Mouse (Mus musculus) v-Abl transformed pro-B cells (cell line): ENCODE results near the gene Gm20388.
"Not testable (repeated sequence)": the region's sequence is repeated elsewhere in the genome, so short reads cannot be mapped to it uniquely, and the experiment has no call there.

ENCODE experiments used
- in situ Hi-C, 2 experiments: fragments of 400-800 bp; cut with MboI; formaldehyde crosslinking; loops; one replicate each; pipeline ENCODE4 v1.15.1; 2025; ENCODE audit not compliant: unreplicated experiment in 2 of 2

Gene Gm20388

DNA sequence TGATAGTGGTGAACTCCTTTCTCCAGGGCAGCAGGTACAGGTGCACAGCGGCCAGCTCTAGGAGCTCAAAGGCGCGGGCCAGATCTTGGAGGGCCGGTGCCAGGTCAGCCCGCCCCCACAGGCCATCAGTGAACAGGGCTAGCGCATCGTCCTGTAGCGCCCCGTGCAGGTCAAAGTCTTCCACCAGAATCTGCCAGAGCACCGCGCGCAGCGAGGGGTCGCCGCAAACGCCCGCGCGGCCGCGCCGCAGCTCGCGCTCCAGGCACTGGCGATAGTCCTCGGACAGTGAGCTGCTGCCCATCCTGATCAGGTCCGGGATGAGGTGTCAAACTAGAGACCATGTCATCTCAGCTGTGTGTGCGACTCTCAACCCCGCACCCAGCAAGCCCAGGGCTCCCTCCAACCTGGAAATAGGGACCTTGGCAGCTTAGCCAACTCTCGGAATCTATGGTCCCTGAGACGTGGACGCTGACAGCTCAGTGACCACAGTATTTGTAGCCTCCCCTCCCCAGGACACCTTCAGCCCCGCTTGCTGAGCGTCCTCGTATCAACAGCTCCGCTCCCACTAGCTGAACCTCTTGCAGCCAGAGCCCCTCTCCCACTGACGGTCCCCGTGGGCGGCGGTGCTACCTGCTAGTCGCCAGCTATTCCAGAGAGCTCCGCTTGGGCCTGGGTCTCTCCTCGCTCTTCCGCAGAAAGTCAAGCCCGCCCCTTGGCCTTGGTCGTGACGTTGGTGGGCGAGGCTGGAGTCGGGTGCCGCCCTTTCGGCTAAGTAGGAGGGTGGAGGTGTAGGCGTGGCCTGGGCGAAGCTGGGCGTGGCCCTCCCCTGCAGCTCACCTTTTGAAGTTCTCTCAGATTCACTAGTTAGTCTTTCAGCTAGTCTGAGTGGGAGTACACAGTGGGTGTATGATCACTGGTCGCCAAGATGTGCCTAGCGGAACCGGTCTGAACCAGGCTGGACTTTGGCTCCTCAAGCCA is 3325.2 kb downstream of the Gm20388 start, which contains the start of gene Spata2l:
Spata2l (minus strand) TSS at position 714 of the 978 bp plus-strand sequence.
- in situ Hi-C loops: no loop called here

DNA sequence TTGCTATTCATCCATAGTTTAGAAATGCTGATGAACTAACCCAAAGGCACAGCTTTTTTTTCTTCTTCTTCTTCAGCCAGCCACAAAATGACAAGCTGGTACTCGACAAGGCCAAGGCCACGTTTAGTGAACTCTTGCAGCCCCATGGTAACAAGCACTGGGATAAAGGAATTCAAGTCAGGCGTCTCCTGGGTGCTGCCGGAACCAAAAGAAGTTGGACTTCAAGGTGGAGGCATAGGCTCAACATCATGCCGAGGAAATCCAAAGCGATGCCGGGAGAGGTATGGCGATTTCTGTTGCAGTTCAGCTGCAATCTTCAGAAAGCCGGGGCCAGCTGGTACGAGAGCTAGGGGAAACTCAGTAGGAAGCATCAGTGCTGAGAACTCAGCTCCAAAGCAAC is 3328.8 kb downstream of the Gm20388 start:
- in situ Hi-C loops: no loop called here

DNA sequence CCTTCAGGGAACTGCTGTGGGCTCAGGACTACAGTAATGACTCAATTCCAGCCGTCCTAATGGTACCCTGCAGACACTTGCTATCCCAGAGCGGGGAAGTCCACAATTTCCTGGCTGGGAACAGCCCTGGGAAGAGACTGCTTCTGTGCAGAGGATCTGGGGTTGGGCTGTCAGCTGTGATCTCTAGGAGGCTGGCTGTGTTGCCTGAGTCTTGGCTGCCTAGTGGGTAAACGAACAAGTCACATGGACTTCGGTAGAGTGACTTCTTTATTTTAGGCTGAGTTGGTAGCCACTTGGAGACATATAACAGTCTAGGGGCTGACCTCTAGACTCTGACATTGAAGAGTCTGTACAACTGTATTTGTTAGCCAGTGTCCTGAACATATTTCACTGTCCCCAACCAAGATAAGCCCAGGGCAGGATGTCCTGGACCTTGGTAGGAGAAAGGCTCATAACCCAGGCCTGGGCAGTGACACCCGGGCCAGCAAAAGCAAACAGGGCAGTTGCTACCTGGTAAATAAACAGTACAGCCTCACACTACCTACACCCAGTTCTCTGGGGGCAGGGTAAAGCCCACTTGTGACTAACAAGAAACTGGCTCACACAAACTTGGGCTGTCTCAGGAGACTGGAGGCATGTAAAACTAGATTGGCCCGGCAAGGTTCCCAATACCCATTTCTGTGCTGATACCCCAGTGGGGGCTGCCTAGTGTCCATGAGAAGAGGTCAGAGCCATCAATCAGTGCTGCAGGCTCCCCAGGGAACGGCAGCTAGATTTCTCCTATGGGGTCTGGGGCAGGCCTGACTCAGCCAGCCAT is 3331.7 kb downstream of the Gm20388 start:
- in situ Hi-C loops: no loop called here

DNA sequence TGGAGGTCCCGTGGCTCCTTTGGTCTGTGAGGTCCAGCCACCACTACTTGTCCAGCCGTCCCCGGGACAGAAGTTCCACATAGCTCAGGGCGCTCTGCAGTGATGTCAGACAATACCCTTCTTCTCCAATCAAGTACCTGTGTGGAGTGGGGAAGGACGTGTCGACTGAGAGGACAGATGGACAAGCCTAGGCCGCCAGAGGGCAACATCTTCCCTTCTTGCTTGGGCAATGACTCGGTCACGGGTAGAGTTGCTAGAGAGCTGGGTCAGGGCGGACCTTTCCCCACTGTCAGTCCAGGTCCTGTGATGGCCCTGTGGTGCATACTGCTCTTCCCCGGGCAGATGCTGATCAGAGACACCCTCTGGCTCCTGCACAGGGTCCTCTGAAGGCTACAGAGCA is 3332.4 kb downstream of the Gm20388 start:
- in situ Hi-C loops: no loop called here

DNA sequence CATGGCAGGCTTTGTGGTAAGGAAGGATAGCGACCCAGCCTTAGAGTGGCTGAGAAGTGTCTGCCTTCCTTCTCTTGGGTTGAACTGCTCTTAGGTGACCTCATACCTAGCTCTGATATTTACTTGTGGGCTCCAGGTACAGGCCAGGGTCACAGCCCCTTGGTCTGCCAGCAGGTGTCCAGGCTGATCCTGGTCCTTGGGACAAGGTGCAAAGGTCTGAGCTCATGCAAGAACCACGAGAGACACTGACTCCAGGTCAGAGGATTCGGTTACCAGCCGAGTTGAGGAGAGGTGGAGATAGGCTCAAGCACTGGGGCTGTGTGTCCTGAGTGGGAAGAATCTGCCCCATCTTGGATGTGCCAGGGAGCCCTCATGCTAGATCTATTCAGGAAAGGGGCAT is 3333.7 kb downstream of the Gm20388 start:
- in situ Hi-C loops: no loop called here

DNA sequence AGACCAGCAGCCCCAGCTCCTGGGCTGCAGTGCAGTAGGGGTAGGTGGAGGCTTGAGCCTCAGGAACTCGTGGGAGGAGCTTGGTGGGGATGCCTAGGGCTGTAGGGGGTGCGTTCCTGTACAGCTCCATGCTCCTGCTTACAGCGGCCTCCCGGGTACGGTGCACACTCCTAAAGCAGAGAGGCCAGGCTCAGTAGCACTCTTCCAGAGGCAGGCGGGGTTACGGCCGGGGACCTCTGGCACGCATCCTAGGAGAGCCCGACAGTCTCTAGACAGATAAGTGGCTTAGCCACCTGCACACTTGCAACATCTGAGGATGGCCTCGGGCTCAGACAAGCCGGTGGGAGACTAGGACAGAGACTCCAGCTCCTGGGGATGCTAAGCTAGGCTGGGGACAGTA is 3334.9 kb downstream of the Gm20388 start:
- in situ Hi-C loops: no loop called here

DNA sequence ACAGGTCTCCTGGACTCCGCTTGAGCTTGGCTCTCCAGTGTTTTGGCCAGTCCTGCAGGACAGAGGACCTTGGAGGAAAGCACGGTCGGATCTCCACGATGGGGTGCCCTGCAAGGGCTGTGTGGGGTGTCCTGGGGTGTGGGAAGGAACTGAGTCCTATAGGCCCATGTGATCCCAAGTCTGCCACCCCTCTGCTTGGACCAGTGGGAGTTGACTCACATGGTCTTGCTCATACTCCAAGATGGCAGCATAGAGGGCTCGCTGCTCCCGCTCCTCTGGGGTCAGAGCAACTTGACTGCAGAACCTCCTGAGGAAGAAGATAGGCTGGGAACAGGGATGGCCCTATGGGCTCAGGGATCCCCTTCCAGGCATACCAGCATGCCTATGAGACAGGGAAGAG is 3337.1 kb downstream of the Gm20388 start:
- in situ Hi-C loops: no loop called here

DNA sequence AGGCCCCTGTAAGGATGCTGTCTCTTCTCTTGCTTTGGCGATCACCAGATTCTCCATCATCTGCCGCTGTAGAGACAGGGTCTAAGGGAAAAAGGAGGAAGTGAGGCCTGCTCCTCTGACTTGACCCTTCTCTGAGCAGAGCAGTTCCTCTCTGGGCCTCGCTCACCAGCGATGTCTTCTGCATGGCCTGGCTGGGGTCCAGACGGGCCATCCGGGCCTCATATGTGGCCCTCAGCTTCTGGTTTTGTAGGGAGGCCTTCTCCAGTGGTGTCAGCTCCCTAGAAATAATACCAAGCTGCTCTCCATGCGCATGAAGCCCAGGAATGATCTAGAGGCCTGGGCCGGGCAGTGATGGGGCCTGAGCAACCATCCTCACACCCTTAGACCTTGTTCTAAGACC is 3338.0 kb downstream of the Gm20388 start:
- in situ Hi-C loops: no loop called here

DNA sequence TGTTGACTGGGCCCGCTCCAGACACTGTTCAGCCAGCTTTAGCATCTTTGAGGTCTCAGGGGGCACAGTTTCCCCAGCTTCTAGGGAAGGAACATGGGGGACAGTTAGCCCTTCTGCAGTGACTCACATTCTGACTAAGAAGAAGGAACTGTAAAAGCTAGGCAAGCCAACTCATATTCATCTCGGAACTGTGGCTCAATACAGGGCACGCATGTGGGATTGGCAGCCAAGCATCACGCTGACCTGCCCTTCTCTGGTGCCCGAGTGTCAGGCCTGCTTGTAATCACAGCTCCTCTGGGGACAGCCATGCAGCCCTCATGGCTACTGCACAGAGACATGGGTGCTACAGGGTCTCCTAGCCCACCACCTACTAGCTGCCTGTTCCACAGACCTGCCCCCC is 3340.3 kb downstream of the Gm20388 start:
- in situ Hi-C loops: no loop called here

DNA sequence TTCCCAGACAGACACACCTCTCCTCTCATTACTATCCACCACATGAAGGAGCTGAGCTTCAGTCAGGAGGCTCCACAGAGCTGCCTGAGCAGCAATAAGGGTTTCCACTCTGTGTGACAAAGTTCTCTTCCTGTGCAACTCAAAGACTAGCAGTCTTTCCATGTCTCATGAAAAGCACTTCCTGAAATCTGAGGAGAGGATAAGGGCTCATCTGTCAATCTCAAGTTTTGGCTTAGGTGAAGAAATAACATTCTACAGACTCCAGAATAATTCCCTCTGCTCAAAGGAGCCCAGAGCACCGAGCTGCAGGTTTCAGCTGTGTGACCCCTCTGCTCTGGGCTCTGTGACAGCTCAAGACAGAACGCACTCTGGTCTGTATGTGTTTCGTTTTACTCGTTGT is 3342.3 kb downstream of the Gm20388 start:
- in situ Hi-C loops: no loop called here

DNA sequence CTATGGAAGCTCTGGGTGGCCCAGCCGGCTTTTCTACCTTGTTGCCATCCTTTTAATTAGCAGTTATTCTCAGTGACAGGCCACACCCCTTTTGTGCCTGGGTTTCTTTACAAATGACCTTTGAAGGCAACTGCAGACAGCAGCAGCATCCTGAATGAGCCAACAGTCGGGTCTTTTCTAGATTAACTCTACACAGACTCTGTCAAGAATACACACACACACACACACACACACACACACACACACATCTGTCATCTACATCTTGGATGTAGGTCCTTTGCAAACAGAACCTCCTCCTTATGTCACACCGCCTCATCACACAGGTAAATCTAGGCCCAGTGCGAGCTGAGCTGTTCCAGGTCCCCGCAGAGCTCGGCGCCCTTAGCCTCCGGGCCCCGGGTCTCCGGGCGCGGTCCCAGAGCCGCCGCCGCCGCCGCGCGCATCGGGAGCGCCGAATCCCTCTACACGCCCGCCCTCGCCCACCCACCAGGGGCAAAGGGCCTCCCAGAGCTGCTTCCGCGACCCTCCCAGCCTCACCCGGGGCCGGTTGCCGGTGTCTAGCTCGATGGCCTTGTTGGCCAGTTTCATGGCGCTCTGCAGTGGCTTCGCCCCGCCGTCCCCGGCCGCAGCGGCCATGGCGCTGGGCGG is 3342.9 kb downstream of the Gm20388 start:
- in situ Hi-C loops: no loop called here

DNA sequence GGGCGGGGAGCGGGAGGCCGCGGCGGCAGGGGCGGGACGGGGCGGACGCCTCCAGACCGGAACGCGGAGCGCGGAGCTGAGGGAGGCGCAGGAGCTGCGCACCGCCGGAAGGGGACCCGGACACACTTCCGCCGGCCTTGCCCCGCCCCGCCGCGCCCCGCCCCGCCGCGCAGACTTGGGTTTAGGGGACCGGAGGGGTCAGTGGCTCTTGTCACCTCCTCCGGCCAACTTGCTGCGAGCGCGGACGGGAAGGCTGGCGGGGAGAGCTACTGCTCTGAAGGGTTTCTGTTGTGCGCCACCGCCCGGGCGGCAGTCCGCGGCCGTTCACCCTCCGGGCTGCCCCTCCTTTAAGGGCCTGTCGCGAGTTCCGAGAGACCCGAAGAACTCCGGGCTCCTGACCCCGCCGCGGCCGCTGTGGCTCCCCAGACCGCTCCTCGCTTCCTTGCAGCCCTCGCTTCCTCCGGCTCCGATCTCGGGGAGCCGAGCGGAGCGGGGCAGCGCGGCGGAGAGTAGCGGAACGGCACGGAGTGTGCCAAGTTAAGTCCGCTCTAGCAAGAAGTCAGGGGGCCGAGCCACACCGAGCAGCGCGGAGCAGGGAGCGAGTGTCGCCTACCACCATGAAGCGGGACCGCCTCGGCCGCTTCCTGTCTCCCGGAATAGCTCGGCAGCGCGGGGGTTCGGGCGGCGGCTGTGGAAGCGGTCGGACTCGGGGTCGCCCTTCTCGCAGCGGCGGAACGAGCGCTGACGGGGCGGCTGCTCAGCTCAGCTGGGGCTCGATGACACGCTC is 3343.7 kb downstream of the Gm20388 start, which contains the start of the genes Zfp276 and Vps9d1:
Zfp276 (plus strand) TSS at position 97 of the 787 bp plus-strand sequence.
Vps9d1 (minus strand) TSS at position 250 of the 787 bp plus-strand sequence.
- in situ Hi-C loops: no loop called here

DNA sequence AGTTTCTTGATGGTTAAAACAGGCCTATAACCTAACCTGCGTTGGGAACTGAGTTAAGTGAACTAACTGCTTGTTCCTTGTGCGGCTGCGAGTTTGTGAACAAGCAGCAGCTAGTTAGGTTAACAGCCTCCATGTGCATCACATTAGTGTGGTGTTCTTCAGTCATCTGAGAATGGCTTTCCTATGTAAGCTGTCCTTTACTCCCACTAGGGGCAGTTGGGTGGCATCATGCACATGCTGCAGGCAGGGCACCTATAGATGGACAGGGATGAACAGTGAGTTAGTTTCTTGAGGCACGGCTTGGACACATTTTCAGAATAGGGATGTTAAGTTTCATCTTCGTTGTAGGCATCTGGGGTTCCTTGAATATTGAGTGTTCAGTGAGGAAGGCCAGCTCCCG is 3344.5 kb downstream of the Gm20388 start:
- in situ Hi-C loops: no loop called here

DNA sequence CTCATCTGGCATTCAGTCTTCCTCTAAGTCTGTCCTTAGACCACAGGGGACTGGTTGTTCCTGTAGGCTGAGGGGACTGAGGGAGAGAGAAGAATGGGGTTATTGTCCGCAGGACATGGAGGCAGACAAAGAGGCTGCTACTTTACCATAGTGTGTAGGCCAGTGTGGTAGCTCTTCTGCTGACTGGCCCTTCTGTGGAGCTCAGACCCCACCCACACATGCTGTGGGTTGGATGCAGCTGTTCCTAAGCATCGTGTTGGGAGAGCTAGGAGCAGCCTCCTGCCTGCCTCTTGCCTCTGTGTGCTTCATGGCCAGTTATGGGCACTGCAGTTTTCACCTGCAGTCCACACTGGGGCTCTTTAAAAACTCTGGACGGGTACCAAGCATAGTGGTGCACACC is 3346.5 kb downstream of the Gm20388 start:
- in situ Hi-C loops: no loop called here

DNA sequence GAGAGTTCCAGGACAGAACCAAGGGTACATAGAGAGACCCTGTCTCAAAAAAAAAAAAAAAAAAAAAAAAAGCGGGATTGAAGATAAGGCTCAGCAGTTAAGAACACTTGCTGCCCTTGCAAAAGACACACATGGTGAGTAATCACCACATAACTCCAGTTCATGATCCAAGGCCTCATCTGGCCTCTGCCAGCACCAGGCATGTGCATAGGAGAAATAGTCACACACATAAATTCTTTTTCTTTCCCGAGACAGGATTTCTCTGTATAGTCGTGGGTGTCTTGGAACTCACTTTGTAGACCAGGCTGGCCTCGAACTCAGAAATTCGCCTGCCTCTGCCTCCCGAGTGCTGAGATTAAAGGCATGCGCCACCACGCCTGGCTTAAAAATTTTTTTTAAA is 3347.0 kb downstream of the Gm20388 start:
- in situ Hi-C loops: not testable (repeated sequence)

DNA sequence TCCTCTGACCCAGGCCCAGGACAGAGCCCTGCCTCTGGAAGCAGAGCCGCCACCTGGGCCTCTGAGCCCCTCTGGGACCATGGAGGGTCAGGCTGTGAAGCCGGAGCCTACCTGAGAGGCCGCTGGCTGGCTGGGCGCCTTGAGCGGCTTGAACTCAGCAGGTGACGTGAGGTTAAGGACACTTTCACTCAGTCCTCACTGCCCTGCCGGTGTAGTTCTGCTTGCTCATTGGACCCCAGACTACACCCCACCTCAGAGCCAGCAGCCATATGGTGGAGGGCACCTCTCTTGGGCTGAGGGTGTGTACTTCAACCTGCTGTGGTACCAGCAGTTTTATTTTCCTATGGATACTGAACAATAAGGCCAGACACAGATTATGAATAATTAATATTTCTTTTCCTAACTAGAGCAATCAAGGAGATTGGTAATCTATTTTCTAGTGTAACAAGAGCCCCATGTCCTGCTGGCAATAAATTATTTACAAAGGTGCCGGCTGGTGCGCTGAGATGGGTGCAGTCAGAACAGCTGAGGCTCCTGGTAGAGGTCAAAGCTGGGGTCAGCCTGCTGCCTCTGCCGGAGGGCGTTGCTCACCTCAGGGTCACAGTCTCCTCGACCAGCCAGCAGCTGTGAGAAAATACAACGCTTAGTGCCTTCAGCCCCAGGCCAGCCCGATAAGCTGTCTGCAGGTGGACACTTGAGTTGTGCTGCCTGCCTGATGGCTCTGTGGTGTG is 3357.4 kb downstream of the Gm20388 start:
- in situ Hi-C loops: no loop called here

DNA sequence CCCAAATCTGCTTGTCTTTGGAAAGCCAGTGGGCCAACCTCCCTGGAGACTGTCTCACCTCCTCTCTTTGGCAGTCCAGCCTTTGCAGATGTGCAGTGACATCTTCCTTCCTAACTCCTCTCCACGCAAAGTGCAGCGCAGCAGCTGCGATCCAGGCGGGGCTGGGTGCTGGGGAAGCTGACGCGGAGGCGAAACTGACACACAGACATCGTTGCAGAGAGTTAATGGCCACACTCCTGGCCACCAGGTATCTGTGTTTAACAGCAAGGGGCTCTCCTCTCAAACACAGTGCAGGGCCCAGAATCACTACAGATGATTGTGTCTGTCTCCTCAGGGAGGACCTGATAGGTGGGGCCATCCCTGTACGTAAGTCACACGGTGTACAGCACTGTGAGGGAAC is 3360.5 kb downstream of the Gm20388 start:
- in situ Hi-C loops: no loop called here

DNA sequence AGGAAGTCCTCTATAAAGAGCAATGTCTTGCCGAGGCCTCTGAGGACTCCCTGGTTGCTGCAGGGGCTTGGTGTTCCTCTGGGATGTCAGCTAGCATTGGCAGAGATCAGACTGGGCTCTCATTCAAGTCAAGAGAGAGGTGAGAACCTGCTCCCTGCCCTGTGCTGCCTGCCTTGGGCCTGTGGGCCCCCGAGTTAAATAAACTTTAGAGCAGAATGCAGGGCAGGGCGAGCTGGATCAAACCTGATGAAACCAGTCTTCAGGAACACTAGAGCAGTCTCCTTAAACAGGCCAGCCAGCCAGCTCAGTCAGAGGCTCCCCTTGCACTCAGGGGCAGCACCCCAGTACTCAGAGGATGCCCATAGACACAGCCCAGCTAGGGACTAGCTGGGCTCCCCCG is 3361.3 kb downstream of the Gm20388 start:
- in situ Hi-C loops: no loop called here

DNA sequence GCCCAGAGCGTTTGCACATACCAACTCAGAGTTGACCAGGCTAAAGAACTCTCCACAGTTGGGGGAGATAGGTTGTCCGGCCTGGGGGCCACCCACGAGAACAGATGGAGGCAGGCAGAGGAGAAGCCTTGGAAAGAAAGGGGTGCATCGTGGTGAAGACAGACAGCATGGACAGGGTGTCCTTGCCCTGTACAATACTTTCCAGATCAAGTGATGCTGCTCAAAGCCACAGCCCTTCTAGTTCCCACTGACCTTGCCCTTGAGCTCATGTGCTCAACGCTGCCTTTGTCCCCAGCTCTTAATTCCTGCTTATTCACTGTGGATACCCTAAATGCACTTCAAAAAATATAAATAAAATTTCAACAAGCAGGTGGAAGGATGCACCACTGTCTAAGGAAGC is 3363.8 kb downstream of the Gm20388 start:
- in situ Hi-C loops: no loop called here
